Mouse (Mus musculus): ENCODE results near the gene Igsf3. TPM values are rescaled to one million over a fixed set of nuclear protein-coding genes. Genes with fewer than 3 reads are reported as not detected.

The Igsf3 gene
- 30.0 and 45.6 TPM in 2 replicates for polyA plus RNA-seq (2014; fragmentation: Nextera tagmentation; extraction: Ambion mirVana)

- peak within 1 kb of the TSS; percentile 72 for H3K27ac ChIP-seq (ENCODE audit: low read depth, low read length)
- H3K9me3 ChIP-seq (replicated peaks; ENCODE audit: control insufficient read depth, low read length): no peaks in the 10 kb centered on the region
- no peaks in the 10 kb centered on the region for H3K27me3 ChIP-seq (replicated peaks; ENCODE audit: control insufficient read depth, insufficient read depth, low read length)
- H3K36me3 ChIP-seq (ENCODE audit: control insufficient read depth, insufficient read depth, low read length): no peaks in the 10 kb centered on the region
- ATAC-seq: peak; percentile 86
- peak; percentile 80 for DNase-seq (ENCODE audit: low spot score)
- WGBS: 4% methylated on average over 42 of the region's 56 CpGs
- peaks cover 31% of the 10 kb centered on the region for H3K4me1 ChIP-seq (ENCODE audit: control insufficient read depth, insufficient read depth, low read length)
- peak within 1 kb of the TSS; percentile 92 for H3K4me2 ChIP-seq (ENCODE audit: low read length)
- peak within 1 kb of the TSS; percentile 82 for H3K4me3 ChIP-seq (ENCODE audit: low read depth, low read length)
- peak within 1 kb of the TSS; percentile 89 for H3K9ac ChIP-seq (ENCODE audit: low read length)
These were observed at the start of gene Igsf3 for GRCm38 (mm10) chr3:101376538-101377247. TSS of gene Igsf3 (plus strand) at chr3:101377083.

- DNase-seq (ENCODE audit: low spot score) (no peak), ATAC-seq (no peak)
- H3K27me3 ChIP-seq (replicated peaks; ENCODE audit: control insufficient read depth, insufficient read depth, low read length): no peaks in the 10 kb centered on the region
- WGBS: 69% methylated on average over 2 of the region's 2 CpGs
- H3K4me3 ChIP-seq (ENCODE audit: low read depth, low read length): no peak overlapping the region
- H3K9ac ChIP-seq (ENCODE audit: low read length): no peak overlapping the region
- no peak overlapping the region for H3K4me2 ChIP-seq (ENCODE audit: low read length)
- no peak overlapping the region for H3K27ac ChIP-seq (ENCODE audit: low read depth, low read length)
- H3K4me1 ChIP-seq (ENCODE audit: control insufficient read depth, insufficient read depth, low read length): no peaks in the 10 kb centered on the region
- H3K36me3 ChIP-seq (ENCODE audit: control insufficient read depth, insufficient read depth, low read length): no peaks in the 10 kb centered on the region
- no peaks in the 10 kb centered on the region for H3K9me3 ChIP-seq (replicated peaks; ENCODE audit: control insufficient read depth, low read length)
These were observed 49.6 kb upstream of the Igsf3 start for GRCm38 (mm10) chr3:101327248-101327647.

GRCm38 (mm10) chr3:101328617-101329016 lies 48.3 kb upstream of the Igsf3 start:
- no peaks in the 10 kb centered on the region for H3K9me3 ChIP-seq (replicated peaks; ENCODE audit: control insufficient read depth, low read length)
- H3K4me1 ChIP-seq (ENCODE audit: control insufficient read depth, insufficient read depth, low read length): no peaks in the 10 kb centered on the region
- H3K27ac ChIP-seq (ENCODE audit: low read depth, low read length): no peak overlapping the region
- no peak overlapping the region for H3K9ac ChIP-seq (ENCODE audit: low read length)
- no peak overlapping the region for H3K4me3 ChIP-seq (ENCODE audit: low read depth, low read length)
- no peak overlapping the region for H3K4me2 ChIP-seq (ENCODE audit: low read length)
- no peaks in the 10 kb centered on the region for H3K27me3 ChIP-seq (replicated peaks; ENCODE audit: control insufficient read depth, insufficient read depth, low read length)
- no peaks in the 10 kb centered on the region for H3K36me3 ChIP-seq (ENCODE audit: control insufficient read depth, insufficient read depth, low read length)
- WGBS: 88% methylated on average over 7 of the region's 7 CpGs
- no peak for DNase-seq (ENCODE audit: low spot score)
- ATAC-seq: no peak

- no peaks in the 10 kb centered on the region for H3K36me3 ChIP-seq (ENCODE audit: control insufficient read depth, insufficient read depth, low read length)
- 74% methylated on average over 9 of the region's 9 CpGs for WGBS
- H3K9ac ChIP-seq (ENCODE audit: low read length): no peak overlapping the region
- H3K27me3 ChIP-seq (replicated peaks; ENCODE audit: control insufficient read depth, insufficient read depth, low read length): no peaks in the 10 kb centered on the region
- peaks cover 3% of the 10 kb centered on the region; the same call in 1 of the 2 replicates for H3K9me3 ChIP-seq (replicated peaks; ENCODE audit: control insufficient read depth, low read length)
- peaks cover 16% of the 10 kb centered on the region for H3K4me1 ChIP-seq (ENCODE audit: control insufficient read depth, insufficient read depth, low read length)
- DNase-seq (ENCODE audit: low spot score): peak; percentile 86
- peak; percentile 68 for ATAC-seq
- no peak overlapping the region for H3K4me3 ChIP-seq (ENCODE audit: low read depth, low read length)
- H3K4me2 ChIP-seq (ENCODE audit: low read length): no peak overlapping the region
- H3K27ac ChIP-seq (ENCODE audit: low read depth, low read length): peak overlapping the region; percentile 77; the same call in 1 of the 2 replicates
These were observed 33.5 kb upstream of the Igsf3 start for GRCm38 (mm10) chr3:101343199-101343924.

- Histone ChIP-seq H3K9me3 (replicated peaks; ENCODE audit: control insufficient read depth, low read length) (peaks cover 3% of the 10 kb centered on the region; the same call in 1 of the 2 replicates), H3K4me3 (ENCODE audit: low read depth, low read length) (no peak overlapping the region), H3K9ac (ENCODE audit: low read length) (no peak overlapping the region), H3K4me1 (ENCODE audit: control insufficient read depth, insufficient read depth, low read length) (peaks cover 16% of the 10 kb centered on the region), H3K36me3 (ENCODE audit: control insufficient read depth, insufficient read depth, low read length) (no peaks in the 10 kb centered on the region), H3K4me2 (ENCODE audit: low read length) (no peak overlapping the region), H3K27me3 (replicated peaks; ENCODE audit: control insufficient read depth, insufficient read depth, low read length) (no peaks in the 10 kb centered on the region), H3K27ac (ENCODE audit: low read depth, low read length) (peak overlapping the region; percentile 77; the same call in 1 of the 2 replicates)
- WGBS: 43% methylated on average over 3 of the region's 3 CpGs
- DNase-seq (ENCODE audit: low spot score) (peak; percentile 64), ATAC-seq (peak; percentile 69)
These were observed 32.6 kb upstream of the Igsf3 start for GRCm38 (mm10) chr3:101344246-101344645.

GRCm38 (mm10) chr3:101345299-101345698 lies 31.6 kb upstream of the Igsf3 start:
- Histone ChIP-seq H3K4me1 (ENCODE audit: control insufficient read depth, insufficient read depth, low read length) (peaks cover 21% of the 10 kb centered on the region), H3K4me2 (ENCODE audit: low read length) (no peak overlapping the region), H3K9me3 (replicated peaks; ENCODE audit: control insufficient read depth, low read length) (peaks cover 3% of the 10 kb centered on the region; the same call in 1 of the 2 replicates), H3K9ac (ENCODE audit: low read length) (no peak overlapping the region), H3K27me3 (replicated peaks; ENCODE audit: control insufficient read depth, insufficient read depth, low read length) (no peaks in the 10 kb centered on the region), H3K36me3 (ENCODE audit: control insufficient read depth, insufficient read depth, low read length) (no peaks in the 10 kb centered on the region), H3K4me3 (ENCODE audit: low read depth, low read length) (no peak overlapping the region), H3K27ac (ENCODE audit: low read depth, low read length) (no peak overlapping the region; the same call in 1 of the 2 replicates)
- WGBS: 68% methylated on average over 6 of the region's 6 CpGs
- DNase-seq (ENCODE audit: low spot score) (no peak), ATAC-seq (no peak)

- no peaks in the 10 kb centered on the region for H3K27me3 ChIP-seq (replicated peaks; ENCODE audit: control insufficient read depth, insufficient read depth, low read length)
- 70% methylated on average over 1 of the region's 1 CpGs for WGBS
- no peak overlapping the region for H3K4me3 ChIP-seq (ENCODE audit: low read depth, low read length)
- H3K9ac ChIP-seq (ENCODE audit: low read length): no peak overlapping the region
- H3K4me1 ChIP-seq (ENCODE audit: control insufficient read depth, insufficient read depth, low read length): peaks cover 21% of the 10 kb centered on the region
- H3K9me3 ChIP-seq (replicated peaks; ENCODE audit: control insufficient read depth, low read length): peaks cover 3% of the 10 kb centered on the region; the same call in 1 of the 2 replicates
- DNase-seq (ENCODE audit: low spot score) (no peak), ATAC-seq (no peak)
- no peak overlapping the region for H3K4me2 ChIP-seq (ENCODE audit: low read length)
- no peak overlapping the region for H3K27ac ChIP-seq (ENCODE audit: low read depth, low read length)
- H3K36me3 ChIP-seq (ENCODE audit: control insufficient read depth, insufficient read depth, low read length): no peaks in the 10 kb centered on the region
These were observed 30.1 kb upstream of the Igsf3 start for GRCm38 (mm10) chr3:101346806-101347205.

- H3K4me3 ChIP-seq (ENCODE audit: low read depth, low read length): no peak overlapping the region
- H3K27ac ChIP-seq (ENCODE audit: low read depth, low read length): no peak overlapping the region
- no peaks in the 10 kb centered on the region for H3K9me3 ChIP-seq (replicated peaks; ENCODE audit: control insufficient read depth, low read length)
- DNase-seq (ENCODE audit: low spot score): no peak
- no peak for ATAC-seq
- no peak overlapping the region for H3K4me2 ChIP-seq (ENCODE audit: low read length)
- WGBS: 67% methylated on average over 9 of the region's 9 CpGs
- H3K4me1 ChIP-seq (ENCODE audit: control insufficient read depth, insufficient read depth, low read length): peaks cover 21% of the 10 kb centered on the region
- no peak overlapping the region for H3K9ac ChIP-seq (ENCODE audit: low read length)
- no peaks in the 10 kb centered on the region for H3K27me3 ChIP-seq (replicated peaks; ENCODE audit: control insufficient read depth, insufficient read depth, low read length)
- no peaks in the 10 kb centered on the region for H3K36me3 ChIP-seq (ENCODE audit: control insufficient read depth, insufficient read depth, low read length)
These were observed 28.3 kb upstream of the Igsf3 start for GRCm38 (mm10) chr3:101348501-101349161.

Data from forebrain, embryonic 14.5 days (tissue).